Mouse (Mus musculus) neural tube, embryonic 15.5 days (tissue): Measurements from ENCODE around the gene Dpf3. TPM values are rescaled to one million over a fixed set of nuclear protein-coding genes. Genes with fewer than 3 reads are reported as not detected.

ENCODE experiments used
- ATAC-seq: fragments of 200-750 bp; cut with Nextera tagmentation; 2 replicates; pipeline ENCODE4 v1.8.0; 2017; ENCODE audit warnings: mild to moderate bottlenecking, moderate TSS enrichment, moderate library complexity; ENCODE audit not compliant: low FRiP score
- H3K27ac ChIP-seq: fragments of 300-500 bp; sonication (generic); replicated peaks from 2 replicates; pipeline ENCODE4 v1.5.1; 2015; ENCODE audit warnings: mild to moderate bottlenecking, inconsistent platforms
- H3K27me3 ChIP-seq: fragments of 300-500 bp; sonication (generic); replicated peaks from 2 replicates; pipeline ENCODE4 v1.6.1; 2015; ENCODE audit warnings: inconsistent platforms
- H3K36me3 ChIP-seq: fragments of 300-500 bp; sonication (generic); 2 replicates; pipeline ENCODE4 v1.6.1; 2015; ENCODE audit warnings: inconsistent platforms
- H3K4me1 ChIP-seq: fragments of 300-500 bp; sonication (generic); 2 replicates; pipeline ENCODE4 v1.6.1; 2015; ENCODE audit warnings: inconsistent platforms
- H3K4me2 ChIP-seq: fragments of 300-500 bp; sonication (generic); 2 replicates; pipeline ENCODE4 v1.6.1; 2015; ENCODE audit warnings: inconsistent platforms, mild to moderate bottlenecking, moderate library complexity
- H3K4me3 ChIP-seq: fragments of 300-500 bp; sonication (generic); replicated peaks from 2 replicates; pipeline ENCODE4 v1.5.1; 2015; ENCODE audit warnings: mild to moderate bottlenecking, inconsistent platforms
- H3K9ac ChIP-seq: fragments of 300-500 bp; sonication (generic); replicated peaks from 2 replicates; pipeline ENCODE4 v1.6.1; 2015; ENCODE audit warnings: mild to moderate bottlenecking, inconsistent platforms
- H3K9me3 ChIP-seq: fragments of 300-500 bp; sonication (generic); replicated peaks from 2 replicates; pipeline ENCODE4 v1.6.1; 2016; ENCODE audit warnings: inconsistent platforms
- whole genome bisulfite sequencing: fragments of 180-500 bp; shearing (Covaris S2); methylation state at CpG from one replicate; pipeline ENCODE4 v1.1.7; 2015; ENCODE audit warnings: mixed read lengths; 5-methylcytosine and 5-hydroxymethylcytosine counted together
- polyA plus RNA-seq: library from polyadenylated mRNA; unstranded; fragments of >200 nt; fragmentation: Nextera tagmentation; extraction: Ambion mirVana; gene quantifications from 2 replicates; pipeline ENCODE4 v1.2.1, GENCODE M21; 2015

The Dpf3 gene
- polyA plus RNA-seq, 1 experiment from 2014 or later, result 15.5 TPM

DNA sequence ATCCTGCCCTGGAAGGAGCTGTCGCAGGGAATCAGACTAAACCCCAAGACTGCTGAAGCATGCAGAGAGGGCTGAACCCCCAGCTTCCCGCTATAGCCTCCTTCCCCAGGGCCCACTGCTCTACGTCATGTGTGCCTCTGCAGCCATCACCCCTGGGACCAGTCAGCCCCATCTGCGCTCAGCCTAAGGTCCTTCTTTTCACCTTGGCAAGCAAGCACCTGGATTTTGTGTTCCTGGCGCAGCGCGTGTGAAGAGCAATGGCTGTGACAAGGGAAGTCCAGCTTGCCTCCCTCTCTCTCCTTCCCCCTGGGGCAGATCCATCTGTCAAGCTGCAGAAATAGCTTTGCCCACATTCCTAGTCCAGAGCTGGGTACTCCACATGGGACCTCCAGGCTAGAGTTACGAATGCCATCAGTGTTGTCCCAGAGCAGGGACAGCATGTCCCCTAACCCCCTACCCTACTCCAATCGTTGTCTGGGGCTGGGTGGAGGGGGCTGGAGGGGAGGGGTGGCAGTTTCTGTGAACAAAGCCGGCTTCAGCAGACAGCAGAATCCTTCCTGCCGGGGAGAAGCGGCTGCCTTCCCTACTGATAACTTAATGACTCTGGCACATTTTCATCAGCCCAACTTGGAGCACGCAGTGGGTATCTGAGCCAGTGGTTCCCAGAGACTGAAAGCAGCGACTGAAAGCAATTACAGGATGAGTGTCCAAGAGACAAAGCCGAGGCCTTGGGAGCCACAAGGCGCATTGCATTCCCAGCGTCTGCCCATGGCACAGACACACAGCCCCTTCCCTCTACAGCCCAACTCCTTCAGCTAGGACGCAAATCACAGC is 185.0 kb downstream of the Dpf3 start:
- no peaks in the 10 kb centered on the region for H3K9me3 ChIP-seq
- H3K27me3 ChIP-seq, result no peaks in the 10 kb centered on the region
- peak overlapping the region; percentile 35 for H3K4me2 ChIP-seq
- ATAC-seq, result peak; percentile 83
- no peak overlapping the region for H3K4me3 ChIP-seq
- no peaks in the 10 kb centered on the region for H3K36me3 ChIP-seq
- H3K4me1 ChIP-seq, result peaks cover 29% of the 10 kb centered on the region
- 11% methylated on average over 18 of the region's 18 CpGs for WGBS
- H3K9ac ChIP-seq, result peak overlapping the region; percentile 23; the same call in 1 of the 2 replicates
- peak overlapping the region; percentile 86 for H3K27ac ChIP-seq

DNA sequence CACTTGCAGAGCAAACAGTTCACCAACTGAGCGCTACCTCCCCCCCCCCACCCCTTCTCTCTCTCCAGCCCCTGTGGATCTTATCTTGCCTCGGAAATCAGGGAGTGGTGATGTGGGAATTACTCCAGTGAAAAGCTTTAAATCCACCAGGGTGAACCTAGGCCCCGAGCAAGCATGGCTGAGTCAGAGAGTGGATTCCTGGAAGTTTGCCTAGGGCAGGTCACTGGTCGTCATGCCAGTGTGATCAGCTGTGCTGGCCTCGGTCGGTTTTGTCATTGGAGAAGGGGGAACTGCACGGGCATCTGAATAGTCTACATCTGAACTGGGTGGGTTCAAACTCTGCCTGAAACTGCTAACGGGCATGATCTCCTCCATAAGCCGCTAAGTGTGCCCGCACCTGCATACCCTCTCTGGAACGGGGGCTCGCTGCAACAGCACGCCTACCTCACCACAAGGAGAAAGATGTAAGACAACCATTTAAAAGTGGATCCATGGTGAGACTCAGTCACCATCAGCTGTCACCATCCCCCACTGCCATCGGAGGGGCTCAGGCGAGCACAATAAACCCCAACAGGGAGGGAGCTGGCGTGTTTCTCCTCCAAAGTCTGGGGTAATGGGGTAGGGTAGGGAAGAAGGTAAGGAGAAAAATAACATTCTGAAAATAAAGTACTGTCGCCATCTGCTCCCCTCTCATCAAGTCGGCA is 185.7 kb downstream of the Dpf3 start:
- no peak overlapping the region for H3K9ac ChIP-seq
- no peaks in the 10 kb centered on the region for H3K36me3 ChIP-seq
- peak overlapping the region; percentile 86 for H3K27ac ChIP-seq
- no peak overlapping the region for H3K4me3 ChIP-seq
- no peak for ATAC-seq
- no peaks in the 10 kb centered on the region for H3K9me3 ChIP-seq
- peak overlapping the region; percentile 35 for H3K4me2 ChIP-seq
- H3K4me1 ChIP-seq, result peaks cover 29% of the 10 kb centered on the region
- WGBS, result 52% methylated on average over 18 of the region's 18 CpGs
- H3K27me3 ChIP-seq, result no peaks in the 10 kb centered on the region

DNA sequence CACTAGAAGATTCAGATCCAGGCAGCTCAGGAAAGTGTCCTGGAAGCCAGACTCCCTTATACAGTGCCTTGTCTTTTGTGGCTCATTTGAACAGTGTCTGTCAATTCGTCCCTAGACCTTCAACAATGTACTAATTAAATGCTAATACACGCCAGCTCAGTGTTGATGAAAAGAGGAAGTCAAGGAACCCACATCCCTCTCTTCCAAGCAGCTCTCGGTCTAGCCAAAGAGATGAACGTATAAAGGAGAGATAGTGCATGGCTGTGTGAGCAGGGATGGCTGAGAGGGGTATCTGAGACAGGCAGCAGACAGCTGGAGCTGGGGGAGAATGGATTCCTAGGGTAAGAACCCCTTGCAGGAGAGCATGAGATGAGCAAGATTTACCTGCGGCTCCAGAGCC is 189.2 kb downstream of the Dpf3 start:
- no peak overlapping the region for H3K4me2 ChIP-seq
- H3K4me1 ChIP-seq, result peaks cover 20% of the 10 kb centered on the region
- 89% methylated on average over 5 of the region's 5 CpGs for WGBS

DNA sequence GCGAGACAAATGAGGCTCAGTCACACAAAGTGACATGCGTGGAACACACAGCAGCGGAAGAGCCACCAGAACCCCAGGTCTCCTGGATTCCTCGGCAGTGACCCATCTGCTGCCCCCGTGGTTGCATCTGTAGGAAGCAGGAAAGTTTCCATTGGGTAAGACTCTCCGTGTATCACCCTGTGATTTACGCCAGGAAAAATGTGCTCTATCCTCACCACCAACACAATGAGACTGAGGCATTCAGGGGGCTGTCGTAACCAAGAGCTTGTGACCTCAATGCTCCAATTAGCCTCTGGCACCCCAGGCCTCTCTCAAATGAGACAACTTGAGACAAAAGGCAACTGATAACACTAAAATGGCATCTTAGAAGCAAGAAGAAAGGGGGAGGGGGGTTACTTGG is 192.5 kb downstream of the Dpf3 start:
- H3K4me1 ChIP-seq, result no peaks in the 10 kb centered on the region
- WGBS, result 52% methylated on average over 8 of the region's 8 CpGs
- ATAC-seq, result no peak

More for the DNA sequence above, 189.2 kb downstream of the Dpf3 start:
- H3K27ac ChIP-seq, result no peak overlapping the region
- no peaks in the 10 kb centered on the region for H3K36me3 ChIP-seq
- no peaks in the 10 kb centered on the region for H3K27me3 ChIP-seq
- ATAC-seq, result no peak
- no peak overlapping the region for H3K4me3 ChIP-seq
- H3K9me3 ChIP-seq, result no peaks in the 10 kb centered on the region
- H3K9ac ChIP-seq, result no peak overlapping the region

DNA sequence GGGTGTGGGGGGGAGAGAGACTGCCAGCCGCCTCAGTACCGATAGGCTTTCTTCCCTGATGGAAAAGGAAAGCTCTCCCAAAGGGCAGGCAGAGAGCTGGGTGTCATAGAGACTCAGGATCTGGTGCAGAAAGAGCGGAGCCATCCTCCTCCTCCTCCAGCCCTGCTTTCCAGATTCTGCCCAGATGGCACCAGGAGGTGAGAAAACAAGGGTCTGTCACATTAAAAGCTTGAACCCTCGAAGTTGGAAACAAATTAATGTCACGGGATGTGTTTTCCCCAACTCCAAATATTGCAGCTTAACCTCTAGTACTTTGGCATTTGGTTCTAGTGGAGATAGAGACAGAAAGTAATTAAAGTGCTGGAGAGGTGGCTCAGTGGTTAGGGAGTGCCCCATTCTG is 195.6 kb downstream of the Dpf3 start:
- H3K9ac ChIP-seq, result no peak overlapping the region
- H3K4me2 ChIP-seq, result no peak overlapping the region
- 78% methylated on average over 5 of the region's 5 CpGs for WGBS
- no peak overlapping the region for H3K4me3 ChIP-seq
- no peaks in the 10 kb centered on the region for H3K9me3 ChIP-seq
- H3K4me1 ChIP-seq, result peaks cover 5% of the 10 kb centered on the region
- no peak overlapping the region for H3K27ac ChIP-seq
- no peaks in the 10 kb centered on the region for H3K27me3 ChIP-seq
- ATAC-seq, result no peak
- H3K36me3 ChIP-seq, result no peaks in the 10 kb centered on the region

More for the DNA sequence above, 192.5 kb downstream of the Dpf3 start:
- no peak overlapping the region for H3K9ac ChIP-seq
- no peaks in the 10 kb centered on the region for H3K36me3 ChIP-seq
- H3K9me3 ChIP-seq, result no peaks in the 10 kb centered on the region
- no peak overlapping the region for H3K4me2 ChIP-seq
- H3K27me3 ChIP-seq, result no peaks in the 10 kb centered on the region
- H3K4me3 ChIP-seq, result no peak overlapping the region
- H3K27ac ChIP-seq, result no peak overlapping the region

DNA sequence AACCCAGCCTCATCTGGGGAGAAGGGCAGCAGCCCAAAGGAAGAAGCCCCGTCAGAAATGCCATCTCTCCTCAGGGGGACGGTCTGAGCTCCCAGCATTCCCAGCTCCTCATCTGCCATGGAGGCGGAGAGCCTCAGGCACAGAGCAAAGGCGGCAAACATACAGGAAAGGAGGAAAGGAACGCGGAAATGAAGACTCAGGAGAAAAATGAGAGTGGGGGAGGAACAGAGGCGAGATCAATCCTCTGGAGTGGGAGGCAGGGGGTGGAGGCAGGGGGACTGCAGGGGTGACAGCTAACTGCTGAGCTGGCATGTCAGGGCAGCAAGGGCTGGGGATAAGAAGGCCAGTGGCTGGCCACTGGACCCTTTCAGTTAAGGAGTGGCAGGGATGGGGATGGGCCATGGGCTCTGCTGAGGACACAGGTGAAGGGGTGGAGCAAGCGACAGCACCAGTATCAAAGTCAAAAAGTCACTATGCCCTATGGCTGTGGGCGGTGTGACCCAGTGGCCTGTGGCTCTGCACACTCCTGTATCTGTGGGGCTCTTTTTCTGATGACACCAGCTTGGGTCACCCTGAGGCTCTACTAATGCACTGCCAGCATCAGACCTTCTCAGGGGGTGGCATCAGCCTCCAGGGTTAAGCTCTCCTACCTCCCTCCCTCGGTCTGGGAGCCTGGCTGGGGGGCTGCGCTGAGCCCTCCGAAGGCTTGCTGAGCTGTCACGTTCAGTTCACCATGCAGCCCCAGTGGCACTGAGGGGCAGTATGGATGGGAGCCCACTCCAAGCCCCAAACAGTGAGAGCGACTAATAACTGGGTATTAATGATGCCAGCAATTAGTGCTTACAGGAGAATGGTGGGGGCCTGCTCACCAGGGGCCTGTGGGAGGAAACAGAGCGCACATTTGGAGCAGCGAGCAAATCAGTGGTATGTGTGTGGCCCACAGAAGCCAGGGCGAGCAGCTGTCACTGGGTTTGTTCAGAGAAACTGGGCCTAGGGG is 200.7 kb downstream of the Dpf3 start:
- H3K4me2 ChIP-seq, result no peak overlapping the region
- no peaks in the 10 kb centered on the region for H3K9me3 ChIP-seq
- H3K27me3 ChIP-seq, result no peaks in the 10 kb centered on the region
- ATAC-seq, result peak; percentile 61
- H3K4me3 ChIP-seq, result no peak overlapping the region
- 56% methylated on average over 17 of the region's 17 CpGs for WGBS
- no peak overlapping the region for H3K9ac ChIP-seq
- H3K36me3 ChIP-seq, result no peaks in the 10 kb centered on the region
- 0 out of 2 replicates have a peak overlapping the region, but pooled peaks have one; percentile 28 for H3K27ac ChIP-seq
- peaks cover 8% of the 10 kb centered on the region for H3K4me1 ChIP-seq

DNA sequence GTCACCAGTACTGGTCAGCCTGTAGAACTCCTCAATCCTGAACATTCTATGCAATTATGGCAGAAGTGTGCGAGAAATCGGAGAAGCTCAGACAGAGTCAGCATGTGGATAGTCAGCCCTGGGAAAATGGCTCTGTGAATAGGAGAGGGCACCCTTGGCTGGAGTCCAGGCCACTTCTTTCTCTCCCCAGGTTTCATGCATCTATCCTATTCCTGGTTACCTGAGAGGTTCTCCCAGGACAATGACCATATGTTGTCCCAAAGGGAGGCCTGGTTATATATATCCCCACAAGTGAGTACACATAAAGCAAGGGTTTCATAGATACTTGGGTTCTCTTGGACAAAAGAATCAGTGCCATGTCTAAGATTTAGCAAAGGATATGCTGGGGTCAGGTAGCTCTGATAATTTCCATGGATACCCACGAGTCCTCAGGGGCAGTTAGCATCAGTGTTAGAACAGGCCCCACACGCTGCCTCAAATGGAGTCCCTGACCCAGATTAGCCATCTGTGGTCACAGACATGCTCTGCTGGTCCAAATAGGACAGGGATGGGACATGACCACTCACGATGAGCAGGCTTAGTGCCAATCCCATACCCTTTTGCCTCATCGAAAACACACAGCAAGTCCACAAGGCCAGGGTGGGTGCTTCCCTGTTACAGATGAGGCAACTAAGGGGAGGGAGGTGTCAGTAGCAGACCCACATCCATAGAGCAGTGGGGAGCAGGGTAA is 203.8 kb downstream of the Dpf3 start:
- H3K9me3 ChIP-seq, result no peaks in the 10 kb centered on the region
- H3K4me3 ChIP-seq, result no peak overlapping the region
- H3K27ac ChIP-seq, result no peak overlapping the region
- no peaks in the 10 kb centered on the region for H3K27me3 ChIP-seq
- no peak for ATAC-seq
- H3K4me1 ChIP-seq, result peaks cover 19% of the 10 kb centered on the region
- no peak overlapping the region for H3K4me2 ChIP-seq
- no peaks in the 10 kb centered on the region for H3K36me3 ChIP-seq
- H3K9ac ChIP-seq, result no peak overlapping the region
- WGBS, result 85% methylated on average over 6 of the region's 6 CpGs

DNA sequence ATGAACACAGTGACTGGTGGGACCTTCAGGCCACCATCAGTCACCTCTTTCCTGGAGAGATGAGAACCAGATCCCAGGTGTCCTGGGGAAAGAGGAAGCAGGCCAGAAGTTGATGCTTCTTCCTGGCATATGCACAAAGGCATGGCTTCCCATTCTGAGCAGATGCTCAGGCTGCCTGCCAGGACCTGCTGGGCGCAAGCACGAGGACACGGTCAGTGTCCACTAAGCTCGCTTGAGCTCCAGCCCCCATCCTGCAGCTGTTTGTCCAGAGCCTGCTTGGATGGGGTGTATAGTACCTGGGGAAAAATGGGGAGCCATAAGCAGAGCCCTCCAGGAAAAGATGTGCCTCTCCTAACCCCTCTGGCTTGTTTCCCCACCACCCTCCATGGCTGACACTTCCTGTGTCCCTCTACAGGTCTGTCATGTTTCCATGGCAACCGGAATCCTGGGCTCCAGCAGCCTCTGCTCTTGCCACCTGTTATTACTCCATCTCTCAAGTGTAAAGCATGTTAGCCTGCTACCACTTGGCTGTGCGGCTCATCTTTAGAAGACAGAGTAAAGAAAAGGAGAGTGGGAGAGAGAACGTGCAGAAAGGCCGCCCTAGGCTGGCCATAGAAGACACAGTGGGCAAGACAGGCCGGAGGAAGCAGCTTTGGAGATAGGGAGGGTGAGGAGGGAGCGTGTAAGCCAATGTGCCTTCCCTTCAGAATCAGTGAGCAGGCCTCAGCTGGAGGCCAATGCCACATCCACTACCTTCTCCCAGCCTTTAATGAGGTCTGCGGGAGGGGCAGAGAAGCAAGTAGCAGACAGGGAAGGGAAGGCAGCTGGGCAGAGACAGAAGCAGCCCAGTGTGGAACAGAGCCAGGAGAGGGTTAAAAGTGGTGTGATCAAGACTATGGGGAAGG is 209.7 kb downstream of the Dpf3 start:
- Histone ChIP-seq H3K9ac (no peak overlapping the region), H3K9me3 (no peaks in the 10 kb centered on the region), H3K36me3 (no peaks in the 10 kb centered on the region), H3K4me1 (peaks cover 29% of the 10 kb centered on the region), H3K27ac (peak overlapping the region; percentile 75), H3K4me2 (no peak overlapping the region), H3K4me3 (no peak overlapping the region), H3K27me3 (no peaks in the 10 kb centered on the region)
- 53% methylated on average over 11 of the region's 11 CpGs for WGBS
- peak; percentile 63 for ATAC-seq

DNA sequence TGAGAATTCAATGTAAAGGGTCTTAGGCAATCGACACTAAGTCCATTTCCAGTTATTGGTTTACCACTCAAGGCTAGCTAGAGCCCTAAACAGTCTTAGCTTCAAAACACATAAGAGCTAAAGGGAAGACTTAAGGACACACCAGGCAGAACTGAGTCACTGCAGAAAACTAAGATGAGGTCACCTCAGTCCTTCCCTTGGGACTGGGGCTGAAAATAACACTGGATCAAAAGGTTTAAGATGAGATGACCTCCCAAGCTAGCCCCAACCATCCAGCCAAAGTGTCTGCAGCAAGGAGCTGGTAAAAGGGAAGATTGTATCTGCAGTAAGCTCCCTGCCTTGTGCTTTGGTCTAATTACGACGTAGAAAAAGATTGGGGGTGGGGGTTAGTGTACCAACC is 216.3 kb downstream of the Dpf3 start:
- H3K4me3 ChIP-seq, result no peak overlapping the region
- no peaks in the 10 kb centered on the region for H3K9me3 ChIP-seq
- H3K36me3 ChIP-seq, result no peaks in the 10 kb centered on the region
- no peak for ATAC-seq
- no peak overlapping the region for H3K27ac ChIP-seq
- no peak overlapping the region for H3K4me2 ChIP-seq
- peaks cover 7% of the 10 kb centered on the region for H3K4me1 ChIP-seq
- H3K27me3 ChIP-seq, result no peaks in the 10 kb centered on the region
- WGBS, result 88% methylated on average over 3 of the region's 3 CpGs
- H3K9ac ChIP-seq, result no peak overlapping the region

DNA sequence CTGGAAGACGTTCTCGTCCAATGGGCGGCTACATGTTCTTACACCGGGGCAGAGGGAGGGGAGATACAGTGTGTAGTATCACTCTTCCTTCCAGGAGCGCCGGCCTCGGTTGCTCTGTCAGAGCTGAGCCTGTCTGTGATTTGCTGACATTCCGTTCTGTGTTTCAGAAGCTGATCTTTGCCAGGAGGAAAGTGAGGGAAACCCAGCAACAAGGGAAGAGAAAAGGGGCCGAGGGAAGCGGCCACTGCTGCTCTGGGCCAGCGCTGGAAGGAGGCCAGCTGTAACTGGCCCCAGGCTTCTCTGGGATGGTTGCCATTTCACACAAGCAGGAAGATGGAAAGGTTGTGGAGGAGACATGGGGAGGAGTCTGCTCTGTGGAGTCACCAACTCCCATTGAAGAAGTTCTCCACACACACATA is 219.0 kb downstream of the Dpf3 start:
- Histone ChIP-seq H3K9me3 (no peaks in the 10 kb centered on the region), H3K27ac (peak overlapping the region; percentile 42; the same call in 1 of the 2 replicates), H3K4me3 (no peak overlapping the region), H3K4me2 (no peak overlapping the region), H3K36me3 (no peaks in the 10 kb centered on the region), H3K27me3 (no peaks in the 10 kb centered on the region), H3K9ac (no peak overlapping the region), H3K4me1 (peaks cover 7% of the 10 kb centered on the region)
- ATAC-seq, result peak; percentile 79
- WGBS, result 70% methylated on average over 11 of the region's 11 CpGs
